29 mouse cellular contexts compared by ENCODE assay signal in genomic region chr12:117834652-117835051, GRCm38 (mm10). TPM values are rescaled to one million over a fixed set of nuclear protein-coding genes. Genes with fewer than 3 reads are reported as not detected.
DNase-seq lines count a peak whose midpoint lies in the region; ATAC-seq lines count a peak whose summit lies in the region.
"Had no signal": no experiment of that assay in that cellular context is flagged by ENCODE, and none has a peak within 500 bp of the region (broad histone marks: within the 10 kb centered on the region; RNA-seq: fewer than 3 reads in every experiment).

No protein-coding gene starts in this region.

- DNase-seq in heart, adult 11 months, result peak; percentile 25
- DNase-seq in heart, adult 18-20 months, result no peak
- DNase-seq in thymus, postnatal 4 days, result peak; percentile 28
- no peak for DNase-seq in thymus, adult 18-20 months
- DNase-seq in induced T-regulatory cell, adult 2 months (ENCODE audit: low read depth), result peak; percentile 13
- no peak for DNase-seq in frontal cortex, postnatal 10 days (ENCODE audit: low spot score in 2 of 2)
- no peak for DNase-seq in hindbrain, embryonic 11.5 days (ENCODE audit: low spot score)
- DNase-seq in ovary, adult 18-20 months (ENCODE audit: low spot score), result no peak
- DNase-seq: cerebellum, adult 11 months; gastrocnemius, adult 2 months; gastrocnemius, postnatal 36 days; heart, postnatal 10 days; kidney, adult 18-20 months; kidney, postnatal 25 days; liver, embryonic 13.5 days; lung, adult 2 months; lung, postnatal 10 days; right cerebral cortex, adult 18-20 months; spleen, adult 18-20 months; thymus, adult 2 months had no signal

- no peak overlapping the region for H3K27ac ChIP-seq in hindbrain, embryonic 11.5 days (ENCODE audit: low read depth, low read length)
- H3K27ac ChIP-seq: embryonic facial prominence, embryonic 10.5 days; embryonic facial prominence, embryonic 15.5 days; forebrain, embryonic 12.5 days; gastrocnemius, adult 2 months; heart, embryonic 13.5 days; hindbrain, embryonic 15.5 days; kidney, embryonic 15.5 days; liver, embryonic 13.5 days; macrophage; midbrain, embryonic 10.5 days; midbrain, embryonic 15.5 days had no signal

- H3K4me2 ChIP-seq in hindbrain, embryonic 11.5 days (replicated peaks; ENCODE audit: low read depth, low read length), result no peak overlapping the region
- H3K4me2 ChIP-seq: embryonic facial prominence, embryonic 15.5 days; forebrain, embryonic 12.5 days; heart, embryonic 13.5 days; hindbrain, embryonic 15.5 days; kidney, embryonic 15.5 days; liver, embryonic 13.5 days; midbrain, embryonic 15.5 days had no signal

- H3K36me3 ChIP-seq in hindbrain, embryonic 11.5 days (ENCODE audit: control insufficient read depth, insufficient read depth, low read length), result no peaks in the 10 kb centered on the region
- H3K36me3 ChIP-seq: embryonic facial prominence, embryonic 10.5 days; embryonic facial prominence, embryonic 15.5 days; forebrain, embryonic 12.5 days; heart, embryonic 13.5 days; hindbrain, embryonic 15.5 days; kidney, embryonic 15.5 days; liver, embryonic 13.5 days; midbrain, embryonic 10.5 days; midbrain, embryonic 15.5 days had no signal

- ATAC-seq in hindbrain, embryonic 11.5 days (ENCODE audit: low FRiP score), result no peak
- ATAC-seq: midbrain, embryonic 15.5 days had no signal

- H3K9me3 ChIP-seq in hindbrain, embryonic 11.5 days (ENCODE audit: control insufficient read depth, low read length), result no peaks in the 10 kb centered on the region
- H3K9me3 ChIP-seq: embryonic facial prominence, embryonic 10.5 days; embryonic facial prominence, embryonic 15.5 days; heart, embryonic 13.5 days; hindbrain, embryonic 15.5 days; kidney, embryonic 15.5 days; liver, embryonic 13.5 days; midbrain, embryonic 10.5 days; midbrain, embryonic 15.5 days had no signal

- no peaks in the 10 kb centered on the region for H3K4me1 ChIP-seq in hindbrain, embryonic 11.5 days (replicated peaks; ENCODE audit: control insufficient read depth, insufficient read depth, low read length)
- H3K4me1 ChIP-seq: embryonic facial prominence, embryonic 10.5 days; embryonic facial prominence, embryonic 15.5 days; forebrain, embryonic 12.5 days; heart, embryonic 13.5 days; hindbrain, embryonic 15.5 days; kidney, embryonic 15.5 days; liver, embryonic 13.5 days; midbrain, embryonic 15.5 days had no signal

- whole genome bisulfite sequencing in hindbrain, embryonic 11.5 days, result 84% methylated on average over 2 of the region's 2 CpGs

- H3K27me3 ChIP-seq in hindbrain, embryonic 11.5 days (ENCODE audit: control insufficient read depth, insufficient read depth, low read length), result no peaks in the 10 kb centered on the region
- H3K27me3 ChIP-seq: embryonic facial prominence, embryonic 15.5 days; forebrain, embryonic 12.5 days; heart, embryonic 13.5 days; kidney, embryonic 15.5 days; liver, embryonic 13.5 days; midbrain, embryonic 15.5 days had no signal

- no peak overlapping the region for H3K4me3 ChIP-seq in hindbrain, embryonic 11.5 days (ENCODE audit: low read depth, low read length)
- H3K4me3 ChIP-seq: embryonic facial prominence, embryonic 10.5 days; embryonic facial prominence, embryonic 15.5 days; forebrain, embryonic 12.5 days; gastrocnemius, adult 2 months; heart, embryonic 13.5 days; hindbrain, embryonic 15.5 days; kidney, embryonic 15.5 days; liver, embryonic 13.5 days; midbrain, embryonic 10.5 days; midbrain, embryonic 15.5 days had no signal

- H3K9ac ChIP-seq in hindbrain, embryonic 11.5 days (ENCODE audit: low read depth, low read length), result no peak overlapping the region
- H3K9ac ChIP-seq: embryonic facial prominence, embryonic 15.5 days; forebrain, embryonic 12.5 days; heart, embryonic 13.5 days; hindbrain, embryonic 15.5 days; kidney, embryonic 15.5 days; liver, embryonic 13.5 days; midbrain, embryonic 15.5 days had no signal

RNA-seq across cellular contexts. Expression of gene Cdca7l, which starts 30.6 kb away (rescaled TPM):
- under 1 TPM; 0.22 to 0.33 TPM for total RNA-seq in heart, adult 18-20 months (2021)
- polyA plus RNA-seq in hindbrain, embryonic 11.5 days (2014; fragmentation: Nextera tagmentation; extraction: Ambion mirVana), result 24.6 and 25.8 TPM in 2 replicates
- total RNA-seq: gastrocnemius, adult 2 months had no signal

Comparison
In these comparisons a context has a peak if more than half of its experiments do, and no peak if none do; other contexts are left out.
1. DNase-seq: peak in heart, adult 11 months (single experiment), thymus, postnatal 4 days (single experiment) and induced T-regulatory cell, adult 2 months (single experiment); none in heart, adult 18-20 months (0 of 2), thymus, adult 18-20 months (0 of 2), frontal cortex, postnatal 10 days (0 of 2), hindbrain, embryonic 11.5 days (single experiment) and ovary, adult 18-20 months (single experiment).